Mouse (Mus musculus) lung, postnatal 14 days (tissue): Measurements from ENCODE around the gene Ebf1.

Source experiments
- DNase-seq: peaks from one replicate; pipeline ENCODE4 v3.0.0; 2021

Gene Ebf1

DNA sequence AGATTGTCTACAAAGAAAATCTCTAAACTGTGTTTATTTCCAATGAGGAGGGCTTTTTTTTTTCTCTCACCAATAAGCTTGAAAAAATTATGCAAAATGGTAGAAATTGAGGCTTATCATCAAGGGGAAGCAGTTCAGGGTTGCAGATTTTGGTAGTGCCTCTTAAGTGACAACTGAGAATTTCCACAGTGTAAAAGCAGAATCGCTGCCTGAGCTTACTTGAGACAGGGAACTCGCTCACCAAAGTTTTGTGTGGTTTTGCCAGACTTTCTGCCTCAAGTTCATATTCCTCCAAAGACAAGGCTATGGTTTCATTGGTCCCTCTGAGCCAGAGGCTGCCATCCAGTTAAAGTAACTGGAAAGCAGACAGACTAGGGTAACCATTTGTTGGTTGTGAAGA is 128.8 kb downstream of the Ebf1 start:
- no peak for DNase-seq

DNA sequence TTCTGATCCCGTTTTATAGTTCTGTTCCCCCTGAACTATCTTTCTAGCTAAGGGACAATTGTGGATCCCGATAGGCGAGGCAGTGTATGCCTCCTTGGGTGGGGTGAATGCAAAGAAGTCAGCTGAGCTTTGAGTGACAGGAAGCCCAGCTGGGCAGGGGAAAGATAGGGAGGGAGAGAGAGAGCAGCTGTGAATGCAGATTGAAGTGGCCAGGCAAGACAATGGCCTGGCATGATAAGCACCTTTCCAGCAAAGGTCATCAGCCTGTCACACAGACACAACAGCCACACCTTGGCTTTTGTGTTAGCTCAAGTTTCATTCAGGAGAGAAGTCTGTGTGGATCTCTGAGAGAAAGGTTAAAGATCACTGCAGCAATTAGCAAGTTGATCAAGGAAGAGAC is 129.6 kb downstream of the Ebf1 start:
- DNase-seq: no peak

DNA sequence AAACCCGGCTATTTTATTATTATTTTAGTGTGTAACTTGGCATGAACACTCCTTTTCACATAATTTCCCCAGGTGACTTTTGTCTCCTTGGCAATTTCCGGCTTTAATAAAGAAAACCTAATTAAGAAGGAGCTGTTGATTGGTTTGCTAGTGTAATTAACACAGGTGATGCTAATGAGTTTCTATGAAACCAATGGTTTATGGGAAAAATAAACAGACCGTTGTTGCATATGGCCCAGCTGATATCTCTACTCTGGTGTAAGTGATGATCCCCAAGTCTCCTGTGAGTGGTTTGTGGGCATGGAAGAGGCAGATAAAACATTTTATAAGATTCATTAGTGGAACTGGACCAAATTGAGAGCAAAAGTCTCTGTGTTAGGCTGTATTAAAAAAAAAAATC is 132.2 kb downstream of the Ebf1 start:
- no peak for DNase-seq

DNA sequence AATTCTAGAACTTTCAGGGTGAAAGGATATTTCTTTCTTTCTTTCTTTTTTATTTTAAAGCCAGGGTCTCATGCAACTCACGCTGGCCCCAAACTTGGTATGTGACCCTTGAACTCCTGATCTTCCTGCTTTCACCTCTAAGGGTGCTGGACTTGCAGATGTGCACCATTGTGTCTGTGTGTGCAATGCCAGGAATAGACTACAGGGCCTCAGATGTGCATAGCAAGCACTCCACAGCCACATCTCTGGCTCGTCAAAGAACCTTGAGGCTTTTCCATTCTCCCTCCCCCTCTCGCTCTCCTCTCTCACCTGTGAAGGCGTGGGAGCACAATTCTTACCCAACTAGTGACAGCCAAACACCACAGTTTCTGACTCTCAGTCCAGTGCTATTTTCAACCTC is 137.2 kb downstream of the Ebf1 start:
- no peak for DNase-seq

DNA sequence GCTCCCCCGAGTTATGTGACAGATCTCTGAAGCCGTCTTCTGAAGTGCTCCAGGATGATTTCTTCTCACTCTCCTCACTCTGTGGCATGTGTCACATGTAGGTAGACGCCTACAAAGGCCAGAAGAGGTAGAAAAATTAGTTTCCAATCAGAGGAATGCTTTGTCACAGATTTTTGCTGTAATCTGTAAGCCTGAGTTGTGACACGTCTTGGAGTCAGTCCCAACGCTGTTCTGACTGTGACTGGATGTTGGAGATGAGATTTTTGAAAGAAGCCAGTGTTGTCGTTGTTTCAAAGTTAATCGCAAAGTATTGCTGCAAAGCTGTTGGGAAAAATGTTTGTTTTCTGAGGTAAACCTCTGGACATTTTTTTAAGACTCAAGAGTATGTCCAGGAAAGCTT is 139.2 kb downstream of the Ebf1 start:
- no peak for DNase-seq

DNA sequence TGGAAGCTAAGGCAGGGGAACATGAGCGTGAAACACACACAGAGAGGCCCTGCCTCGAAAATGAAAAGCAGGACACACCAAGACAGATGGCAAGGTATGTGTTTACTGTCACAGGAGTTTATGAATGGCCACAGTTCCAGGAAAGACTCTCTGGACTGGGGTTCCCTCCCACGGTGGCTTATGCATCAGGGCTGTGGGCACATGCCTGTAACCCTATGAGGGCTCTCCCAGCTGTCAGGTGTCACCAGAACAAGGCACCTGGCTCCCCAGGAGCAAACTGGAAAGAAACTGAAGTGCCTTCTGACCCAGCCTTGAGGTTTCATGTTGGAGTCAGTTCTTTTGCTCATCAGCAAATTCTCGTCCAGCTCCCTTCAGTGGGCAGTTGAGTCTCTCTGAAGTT is 141.7 kb downstream of the Ebf1 start:
- no peak for DNase-seq

DNA sequence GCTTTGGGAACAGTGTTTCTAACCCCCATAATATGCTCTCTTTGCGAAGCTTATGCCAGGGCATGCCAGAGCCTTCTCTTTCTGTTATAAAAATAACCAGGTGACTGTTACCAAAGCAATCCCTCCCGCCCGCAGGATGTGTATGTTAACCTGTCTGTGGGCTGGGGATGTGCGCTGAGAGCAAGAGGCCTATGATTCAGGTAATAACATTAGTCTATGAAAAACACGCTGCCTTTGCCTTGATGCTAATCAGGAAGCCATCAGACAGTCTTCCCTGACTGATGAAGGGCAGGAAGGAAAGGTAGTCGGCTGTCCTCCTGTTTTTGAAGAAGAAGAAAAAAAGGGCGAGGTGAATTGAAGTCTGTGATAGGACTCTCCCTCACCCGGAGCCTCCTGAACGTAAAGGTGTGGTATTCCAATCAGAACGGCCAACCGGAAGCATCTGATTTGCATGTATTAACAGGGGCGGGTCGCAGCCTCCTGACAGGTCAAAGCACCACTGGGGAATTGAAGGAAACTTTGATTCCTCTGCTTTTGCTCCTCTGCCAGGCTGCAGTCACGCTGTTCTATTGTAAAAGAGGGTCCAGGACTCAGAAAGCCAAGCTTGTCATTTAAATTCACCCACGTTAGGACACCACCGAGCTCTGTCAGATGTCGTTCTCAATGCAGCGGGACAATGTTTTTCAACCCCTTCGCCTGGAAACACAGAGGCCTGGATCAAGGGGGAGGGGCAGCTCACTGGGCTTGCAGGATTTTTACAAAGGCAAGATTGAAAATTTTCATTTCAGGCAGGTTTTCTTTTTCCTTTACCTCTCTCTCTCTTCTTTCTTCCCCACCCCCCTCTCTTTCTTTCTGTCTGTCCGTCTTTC is 144.2 kb downstream of the Ebf1 start:
- DNase-seq: no peak

DNA sequence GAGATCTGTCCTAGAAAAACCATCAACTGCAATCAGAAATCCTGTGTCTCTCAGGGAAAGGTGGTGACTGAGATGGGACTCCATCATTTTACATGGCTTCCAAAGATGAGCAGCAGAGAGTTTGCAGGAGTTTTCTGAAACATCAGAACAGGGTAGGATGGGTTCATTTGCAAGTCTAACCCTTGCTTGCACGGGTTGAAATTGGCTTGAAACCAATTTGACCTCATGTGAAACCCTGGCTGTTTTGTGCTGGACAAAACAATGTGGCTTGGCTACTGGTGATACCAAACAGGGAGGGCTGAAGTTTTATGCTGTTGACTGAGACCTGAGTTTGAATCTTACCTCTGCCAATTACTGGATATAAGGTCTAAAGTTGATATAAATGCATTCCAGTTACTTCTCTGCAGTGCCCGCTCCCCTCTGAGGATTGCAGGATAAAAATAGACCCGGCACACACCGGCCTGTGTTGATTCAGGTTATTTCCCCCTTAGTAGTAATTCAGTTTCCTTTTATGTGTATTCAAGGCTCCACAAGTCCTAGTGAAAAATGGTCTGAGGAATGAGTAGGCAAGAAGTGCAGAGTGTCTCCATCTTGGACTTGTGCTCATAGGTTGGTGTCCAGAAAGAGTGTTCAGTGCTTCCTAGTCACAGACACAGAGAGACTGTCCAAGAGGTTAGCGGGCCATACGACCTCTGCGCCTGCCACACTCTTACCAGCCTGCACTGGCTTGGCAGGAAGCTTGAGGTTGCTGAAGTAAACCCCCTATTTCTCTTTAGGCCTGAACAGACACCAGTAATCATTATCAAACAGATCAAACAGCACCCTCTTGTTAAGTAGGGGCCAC is 147.1 kb downstream of the Ebf1 start:
- no peak for DNase-seq

DNA sequence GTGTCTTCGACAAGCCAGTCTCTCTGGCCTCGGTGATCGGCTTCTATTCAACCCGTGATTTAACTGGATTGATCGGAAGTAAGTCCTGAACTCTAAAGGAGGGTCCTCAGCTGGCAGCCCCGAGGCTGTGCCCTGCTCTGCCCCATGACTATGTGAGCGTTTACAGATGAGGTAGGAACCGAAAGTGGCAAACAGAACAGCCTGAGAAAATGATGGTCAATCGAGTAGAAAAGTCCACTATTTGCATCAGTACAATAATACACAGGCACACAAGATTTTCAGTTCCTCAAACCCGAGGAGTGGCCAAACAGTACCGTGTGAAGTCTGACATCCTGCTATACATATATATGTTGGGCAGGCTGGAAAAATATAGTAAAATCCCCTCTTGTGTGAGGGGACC is 147.9 kb downstream of the Ebf1 start:
- no peak for DNase-seq

DNA sequence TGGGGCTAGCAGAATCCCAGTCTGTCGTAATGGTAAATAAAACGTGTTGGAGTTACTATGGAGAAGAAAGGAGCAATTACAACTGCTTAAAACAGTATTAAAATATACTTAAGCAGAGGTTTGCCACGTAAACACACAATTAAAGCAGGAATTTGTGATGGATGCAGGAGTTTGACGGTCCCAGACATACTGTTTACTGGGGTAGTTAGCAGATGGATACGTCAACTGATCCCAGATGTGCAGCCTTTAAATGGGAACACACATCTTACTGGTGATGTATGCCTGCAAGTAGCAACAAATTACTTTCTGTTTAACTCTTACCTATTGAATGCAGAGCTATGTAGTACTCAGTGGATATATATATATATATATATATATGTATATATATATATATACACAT is 149.1 kb downstream of the Ebf1 start:
- no peak for DNase-seq

DNA sequence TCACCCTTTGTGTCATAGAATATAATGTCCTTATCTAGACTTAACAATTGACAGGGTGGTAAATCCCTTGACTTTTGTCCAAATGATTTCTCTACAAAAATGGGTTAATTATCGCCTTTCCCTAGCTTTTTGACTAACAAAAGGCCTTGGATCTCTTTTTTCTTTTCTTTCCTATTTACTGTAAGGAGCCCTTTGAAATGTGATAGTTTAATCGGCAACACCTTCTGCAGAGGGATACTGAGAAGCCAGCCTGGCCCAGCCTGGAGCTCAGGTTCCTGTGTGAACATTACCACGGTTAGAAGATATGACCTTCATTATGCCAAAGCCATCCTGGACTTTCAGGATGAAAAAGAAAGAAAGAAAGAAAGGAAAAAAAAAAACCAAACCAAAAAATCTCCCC is 150.2 kb downstream of the Ebf1 start:
- no peak for DNase-seq

DNA sequence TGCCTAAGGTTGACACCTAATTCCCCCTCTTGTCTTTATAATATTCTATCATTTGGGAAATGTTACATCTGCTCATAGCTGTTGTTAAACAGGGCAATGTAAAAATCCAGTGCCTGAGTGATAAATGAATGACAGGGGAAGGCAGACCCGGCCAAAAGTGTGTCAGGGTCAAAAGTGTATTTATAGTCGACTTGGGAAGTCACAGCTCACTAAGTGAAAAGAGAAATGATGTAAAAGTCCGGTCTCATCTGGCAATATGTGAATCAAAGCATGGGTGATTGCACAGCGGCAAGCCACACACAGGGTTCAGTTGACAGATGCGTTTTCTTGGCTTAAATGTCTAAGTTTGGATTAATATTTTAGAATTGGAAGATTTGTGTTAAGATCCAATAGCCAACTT is 151.2 kb downstream of the Ebf1 start:
- DNase-seq: no peak

DNA sequence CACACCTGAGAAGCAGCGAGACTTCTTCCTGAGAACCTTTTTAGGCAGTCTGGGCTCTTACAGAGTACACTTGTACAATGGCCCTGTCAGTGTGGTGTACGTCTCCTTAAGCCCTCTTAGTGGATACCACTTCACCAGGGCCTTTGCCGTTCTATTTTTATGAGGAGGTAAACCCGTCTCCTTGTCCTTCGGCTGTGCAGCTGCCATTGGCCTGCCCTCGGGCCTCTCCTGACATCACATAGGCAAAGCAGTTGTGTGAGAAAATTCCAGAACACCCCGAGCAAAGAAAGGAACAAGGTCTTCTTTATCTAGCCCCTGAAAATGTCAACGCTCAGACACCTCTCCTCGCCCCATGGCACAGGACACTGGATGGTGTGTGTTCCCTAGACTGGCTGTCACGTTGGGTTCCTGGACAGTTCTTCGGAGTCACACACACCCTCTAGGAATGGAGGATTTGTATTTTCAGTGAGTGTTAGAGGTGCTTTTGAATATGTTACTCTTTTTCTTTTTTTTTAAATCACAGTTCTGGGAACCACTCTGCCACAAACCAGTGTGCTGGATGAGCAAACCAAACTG is 154.0 kb downstream of the Ebf1 start:
- no peak for DNase-seq

DNA sequence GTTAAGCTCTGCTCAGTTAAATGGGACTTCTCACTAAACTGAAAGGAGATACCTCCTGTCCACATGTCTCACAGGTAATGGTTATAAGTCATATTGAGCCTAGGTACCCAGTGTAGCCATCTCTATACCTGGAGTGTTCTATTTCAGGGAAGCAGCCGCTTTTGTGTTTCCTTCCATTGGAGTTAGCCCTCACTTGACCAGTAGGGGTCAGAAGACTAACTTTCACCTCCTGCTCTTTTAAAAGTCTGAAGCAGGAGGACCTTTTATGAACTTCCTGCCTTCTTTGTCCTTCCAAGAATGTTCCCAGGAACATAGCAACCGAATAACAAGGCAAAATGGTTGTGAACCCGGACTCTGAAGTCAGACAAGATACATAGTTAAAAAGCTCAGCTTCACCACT is 157.3 kb downstream of the Ebf1 start:
- DNase-seq: no peak

DNA sequence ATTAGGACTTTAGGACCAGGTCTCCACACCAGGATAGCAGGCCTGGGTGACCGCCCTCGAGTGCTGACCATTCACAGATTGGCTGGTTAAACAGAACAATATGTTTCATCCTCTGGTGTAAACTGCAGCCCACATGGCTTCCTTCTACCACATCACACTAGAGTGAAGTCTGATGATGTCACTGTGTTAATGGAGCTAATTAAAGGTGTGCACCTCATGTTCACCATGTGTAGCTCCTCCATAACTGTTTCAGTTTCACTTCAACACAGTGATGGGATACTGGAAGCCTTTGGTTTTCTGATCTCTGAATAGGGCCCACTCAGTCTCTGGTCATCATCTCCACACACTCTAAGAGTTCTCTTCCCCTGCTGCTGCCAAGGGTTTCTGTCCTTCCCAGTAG is 158.4 kb downstream of the Ebf1 start:
- DNase-seq: no peak

DNA sequence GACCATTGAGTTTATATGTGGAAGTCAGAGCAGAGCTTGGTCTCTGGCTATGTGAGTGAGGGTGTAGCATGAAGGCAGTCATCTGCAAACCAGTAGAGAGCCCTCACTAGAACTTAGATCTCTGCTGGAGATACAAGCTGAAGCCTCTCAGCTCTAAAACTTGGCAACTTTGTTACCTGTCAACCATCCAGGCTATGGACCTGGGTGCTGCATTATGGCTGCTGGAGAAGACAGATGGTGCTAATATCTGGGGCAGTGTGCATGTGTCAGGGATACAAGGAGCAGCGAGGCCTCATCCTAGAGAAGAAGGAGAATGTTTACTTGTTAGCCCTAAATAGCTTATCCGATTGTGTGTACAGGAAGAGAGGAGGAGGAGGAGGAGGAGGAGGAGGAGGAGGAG is 159.4 kb downstream of the Ebf1 start:
- no peak for DNase-seq

DNA sequence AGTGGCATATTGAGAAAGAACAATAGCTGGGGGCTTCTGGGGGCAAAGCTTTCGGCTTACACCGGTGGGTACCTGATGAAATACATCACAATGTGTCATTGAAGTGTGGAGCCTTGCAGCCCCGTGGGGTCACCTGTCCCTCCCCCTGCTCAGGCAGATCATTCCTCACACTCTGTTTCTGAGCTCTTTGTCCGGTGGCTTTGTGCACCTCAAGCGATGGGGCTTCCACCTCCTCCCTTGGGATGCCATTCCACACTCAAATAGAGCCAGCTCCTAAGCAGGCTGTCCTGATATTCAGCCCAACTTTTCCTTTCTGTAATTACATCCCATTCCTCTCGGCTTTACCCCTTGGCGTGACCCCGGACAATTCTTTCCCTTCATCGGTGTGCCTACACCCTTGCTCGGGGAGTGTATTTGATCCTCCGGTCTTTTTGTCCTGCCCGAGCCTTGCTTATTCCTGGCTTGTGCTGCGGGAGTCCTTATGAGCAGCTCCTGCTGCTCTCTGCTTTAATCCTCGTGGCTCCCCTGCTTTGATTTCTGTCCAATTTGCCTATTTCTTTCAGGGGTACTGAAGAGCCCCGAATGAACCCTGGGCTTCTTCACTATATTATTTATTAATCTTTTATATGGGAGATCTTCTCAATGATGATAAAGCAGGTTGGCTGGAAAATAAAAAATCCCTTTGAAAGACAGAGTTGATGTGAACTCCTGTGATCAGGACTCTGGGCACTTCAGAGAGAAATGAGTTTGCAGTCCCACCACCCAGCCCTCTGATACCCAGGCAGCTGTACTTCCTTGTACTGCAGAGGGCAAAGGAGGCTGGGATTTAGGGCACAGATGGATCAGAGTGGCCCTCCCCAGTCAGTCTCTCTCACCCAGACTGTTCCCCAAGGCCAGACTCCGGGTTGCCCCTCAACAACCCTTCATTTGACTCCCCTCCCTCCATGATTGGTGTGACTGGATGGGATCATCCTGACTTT is 160.5 kb downstream of the Ebf1 start:
- DNase-seq: no peak

DNA sequence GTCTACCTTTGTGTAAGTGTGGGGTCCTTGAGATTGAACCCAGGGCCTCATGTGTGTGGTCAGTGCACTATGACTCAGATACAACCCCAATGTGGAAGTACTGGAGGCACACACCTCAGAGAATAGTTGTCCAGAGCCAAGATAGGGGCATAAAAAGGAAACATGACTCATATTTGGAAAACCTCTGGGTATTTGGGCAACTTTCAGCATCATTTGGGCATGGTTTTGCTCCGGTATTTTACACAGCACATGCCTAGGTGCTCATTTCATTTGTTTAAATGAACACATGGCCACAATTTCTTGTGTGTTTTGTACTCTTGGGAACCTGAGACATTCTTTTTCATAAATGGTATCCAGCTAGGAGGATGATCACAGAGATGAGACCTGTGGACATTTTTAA is 161.9 kb downstream of the Ebf1 start:
- DNase-seq: no peak

DNA sequence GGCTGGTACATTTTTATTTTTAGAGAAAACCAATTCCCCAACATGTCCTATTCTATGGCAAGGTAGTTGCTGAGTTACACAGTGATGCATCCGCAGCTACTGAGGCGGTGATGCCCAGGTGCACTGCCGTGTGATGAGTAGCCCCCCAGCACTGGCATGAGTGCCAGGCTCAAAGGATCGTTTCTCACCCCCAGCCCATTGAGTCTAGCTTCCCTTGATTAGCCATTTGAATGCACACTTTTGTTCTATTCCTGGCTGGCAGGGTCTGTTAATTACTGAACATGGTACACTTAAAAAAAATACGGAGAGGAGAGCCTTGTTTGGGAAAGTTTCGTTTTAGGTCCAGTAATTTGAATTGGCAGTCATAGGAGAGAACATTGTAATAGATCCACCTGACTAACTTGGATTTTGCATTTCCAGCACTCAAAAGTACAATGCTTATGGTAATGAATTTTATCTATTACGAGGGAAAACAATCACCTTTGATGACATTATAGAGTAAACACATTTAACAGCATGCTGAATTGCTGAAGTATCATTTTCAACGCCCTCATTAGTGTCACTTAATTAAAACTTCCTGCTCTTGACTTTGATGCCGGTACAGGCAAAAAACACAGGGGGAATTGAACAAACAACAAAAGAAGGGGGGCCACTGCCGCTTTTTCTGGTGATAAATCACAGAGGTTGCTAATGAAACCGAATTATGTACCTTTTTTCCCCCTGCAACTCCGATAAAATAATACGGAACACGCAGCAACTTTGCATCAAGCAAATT is 167.3 kb downstream of the Ebf1 start:
- no peak for DNase-seq

DNA sequence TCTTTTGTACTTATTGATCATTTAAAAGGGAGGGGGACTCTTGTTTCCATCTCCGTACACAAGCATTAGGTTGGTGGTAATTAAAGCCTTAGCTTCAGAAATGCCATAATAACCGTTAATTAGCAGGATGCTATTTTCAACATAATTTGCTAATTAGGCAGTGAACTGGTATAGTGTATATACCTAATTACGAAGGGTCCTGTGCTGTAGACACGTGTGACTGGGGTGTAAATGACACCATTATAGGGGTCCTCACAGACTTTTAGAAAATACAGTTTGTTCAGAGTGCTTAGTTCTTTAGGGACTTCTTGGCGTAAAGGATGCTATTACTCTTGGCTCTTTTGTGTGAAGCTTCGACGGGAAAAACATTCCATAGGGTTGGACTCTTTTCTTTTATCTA is 167.9 kb downstream of the Ebf1 start:
- DNase-seq: no peak

DNA sequence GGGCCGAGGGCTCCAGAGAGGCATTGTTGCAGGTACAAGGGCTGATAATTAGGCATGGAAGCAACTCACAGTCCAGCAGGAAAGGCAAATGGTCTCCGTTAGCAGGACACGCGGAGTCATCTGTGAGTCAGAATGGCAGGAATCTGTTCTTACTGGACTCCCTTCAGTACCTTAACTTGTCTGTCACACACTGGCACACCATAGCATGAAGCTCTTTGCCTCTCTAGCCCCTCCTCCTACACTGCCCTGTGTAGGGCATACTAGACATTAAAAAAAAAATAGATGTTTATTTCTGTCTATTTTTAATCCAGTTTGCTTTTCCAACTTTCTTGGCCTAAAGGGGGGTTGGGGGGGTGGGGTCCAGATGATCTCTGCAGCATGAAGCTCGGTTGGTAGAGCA is 168.4 kb downstream of the Ebf1 start:
- no peak for DNase-seq

DNA sequence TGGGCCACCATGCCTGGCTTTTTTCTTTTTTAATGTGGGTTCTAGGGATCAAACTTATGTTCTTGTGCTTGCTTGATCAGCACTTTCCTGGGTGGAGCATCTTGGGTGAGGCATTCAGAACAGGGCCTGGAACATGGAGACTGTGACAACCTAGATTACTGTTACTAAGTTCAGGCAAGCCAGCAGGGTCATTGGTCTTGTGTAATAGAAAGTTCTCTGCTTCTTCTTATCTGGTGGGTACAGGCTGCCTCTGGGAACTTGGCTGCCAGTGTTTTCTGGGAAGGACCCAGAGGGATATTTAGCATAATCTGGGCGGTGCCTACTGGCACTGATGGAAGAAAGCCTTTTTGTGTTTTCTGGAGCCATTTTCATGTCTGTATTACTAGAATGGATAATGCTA is 170.9 kb downstream of the Ebf1 start:
- no peak for DNase-seq
